Mouse (Mus musculus) liver (tissue): ENCODE results near the gene Nav1.

Experiments
- DNase-seq: peaks from one replicate; pipeline ENCODE4 v3.0.0-alpha.2; 2020; ENCODE audit warnings: mixed read lengths

Gene Nav1

GRCm38 (mm10) chr1:135581001-135581400, 26.1 kb downstream of the Nav1 start:
- DNase-seq = no peak

- no peak for DNase-seq
Observed at GRCm38 (mm10) chr1:135579111-135579510, 28.0 kb downstream of the Nav1 start.

GRCm38 (mm10) chr1:135577793-135578192, 29.3 kb downstream of the Nav1 start:
- no peak for DNase-seq

- DNase-seq = no peak
Observed at GRCm38 (mm10) chr1:135575393-135575792, 31.7 kb downstream of the Nav1 start.

- DNase-seq = no peak
Observed at GRCm38 (mm10) chr1:135574451-135575208, 32.5 kb downstream of the Nav1 start.

- no peak for DNase-seq
Observed at GRCm38 (mm10) chr1:135572139-135572892, 34.8 kb downstream of the Nav1 start.

GRCm38 (mm10) chr1:135568087-135568486, 39.0 kb downstream of the Nav1 start:
- no peak for DNase-seq

- DNase-seq = no peak
Observed at GRCm38 (mm10) chr1:135566611-135567010, 40.5 kb downstream of the Nav1 start.

- DNase-seq = no peak
Observed at GRCm38 (mm10) chr1:135565775-135566174, 41.3 kb downstream of the Nav1 start.

GRCm38 (mm10) chr1:135564660-135565519, 42.2 kb downstream of the Nav1 start:
- DNase-seq = no peak

GRCm38 (mm10) chr1:135563781-135564414, 43.2 kb downstream of the Nav1 start:
- no peak for DNase-seq

GRCm38 (mm10) chr1:135562982-135563650, 44.0 kb downstream of the Nav1 start:
- no peak for DNase-seq

GRCm38 (mm10) chr1:135562115-135562514, 45.0 kb downstream of the Nav1 start:
- no peak for DNase-seq

- no peak for DNase-seq
Observed at GRCm38 (mm10) chr1:135561282-135561681, 45.8 kb downstream of the Nav1 start.

GRCm38 (mm10) chr1:135557976-135558375, 49.1 kb downstream of the Nav1 start:
- no peak for DNase-seq

- DNase-seq = no peak
Observed at GRCm38 (mm10) chr1:135555885-135556284, 51.2 kb downstream of the Nav1 start.

- DNase-seq = no peak
Observed at GRCm38 (mm10) chr1:135554632-135555260, 52.3 kb downstream of the Nav1 start.

GRCm38 (mm10) chr1:135553615-135554014, 53.5 kb downstream of the Nav1 start:
- DNase-seq = no peak

- DNase-seq = no peak
Observed at GRCm38 (mm10) chr1:135553154-135553553, 53.9 kb downstream of the Nav1 start.

- DNase-seq = no peak
Observed at GRCm38 (mm10) chr1:135550886-135551285, 56.2 kb downstream of the Nav1 start.

- no peak for DNase-seq
Observed at GRCm38 (mm10) chr1:135548750-135549149, 58.3 kb downstream of the Nav1 start.

- no peak for DNase-seq
Observed at GRCm38 (mm10) chr1:135546099-135546498, 61.0 kb downstream of the Nav1 start.
